Mouse (Mus musculus) heart, postnatal 4 days (tissue): ENCODE data around the gene Ifrd2. TPM values are rescaled to one million over a fixed set of nuclear protein-coding genes. Genes with fewer than 3 reads are reported as not detected.

Source experiments
- DNase-seq: peaks from one replicate; pipeline ENCODE4 v3.0.0; 2021
- total RNA-seq, 2 experiments: library from RNA; stranded (reverse); gene quantifications; 2 replicates each; pipeline ENCODE4 v1.2.3; 2021

Gene Ifrd2
- total RNA-seq, 2 experiments from 2014 or later, result 41.6 to 44.4 TPM

- DNase-seq, result no peak
Measured at GRCm38 (mm10) chr9:107625351-107626128, 38.1 kb downstream of the Ifrd2 start.

- DNase-seq, result no peak
Measured at GRCm38 (mm10) chr9:107626158-107626843, 38.9 kb downstream of the Ifrd2 start.

GRCm38 (mm10) chr9:107626844-107627277, 39.4 kb downstream of the Ifrd2 start:
- DNase-seq, result peak; percentile 95

- no peak for DNase-seq
Measured at GRCm38 (mm10) chr9:107627387-107628255, 40.2 kb downstream of the Ifrd2 start.

GRCm38 (mm10) chr9:107628721-107629410, 41.4 kb downstream of the Ifrd2 start:
- peak; percentile 69 for DNase-seq

GRCm38 (mm10) chr9:107629411-107629730, 41.9 kb downstream of the Ifrd2 start:
- DNase-seq, result no peak

GRCm38 (mm10) chr9:107629901-107630425, 42.5 kb downstream of the Ifrd2 start:
- no peak for DNase-seq

- no peak for DNase-seq
Measured at GRCm38 (mm10) chr9:107630576-107630975, 43.1 kb downstream of the Ifrd2 start.

- DNase-seq, result no peak
Measured at GRCm38 (mm10) chr9:107631311-107631826, 43.9 kb downstream of the Ifrd2 start.

GRCm38 (mm10) chr9:107631861-107632260, 44.4 kb downstream of the Ifrd2 start:
- no peak for DNase-seq

GRCm38 (mm10) chr9:107632478-107632877, 45.0 kb downstream of the Ifrd2 start:
- peak; percentile 77 for DNase-seq

GRCm38 (mm10) chr9:107633091-107633660, 45.7 kb downstream of the Ifrd2 start:
- peak; percentile 86 for DNase-seq

GRCm38 (mm10) chr9:107633661-107634405, 46.4 kb downstream of the Ifrd2 start:
- peak; percentile 55 for DNase-seq

- no peak for DNase-seq
Measured at GRCm38 (mm10) chr9:107634406-107635278, 47.2 kb downstream of the Ifrd2 start.

- DNase-seq, result peak; percentile 98
Measured at GRCm38 (mm10) chr9:107635279-107636028, 48.0 kb downstream of the Ifrd2 start, which contains the start of gene Gnai2. Gnai2 (minus strand) TSS chr9:107635367.

GRCm38 (mm10) chr9:107637070-107637469, 49.6 kb downstream of the Ifrd2 start:
- no peak for DNase-seq

GRCm38 (mm10) chr9:107640257-107640772, 52.9 kb downstream of the Ifrd2 start:
- no peak for DNase-seq

- DNase-seq, result no peak
Measured at GRCm38 (mm10) chr9:107641666-107642065, 54.2 kb downstream of the Ifrd2 start.
